Mouse (Mus musculus) small intestine, adult 2 months (tissue): ENCODE results near the gene Macrod1. TPM values are rescaled to one million over a fixed set of nuclear protein-coding genes. Genes with fewer than 3 reads are reported as not detected.
A peak's percentile ranks its signal among the peaks of the same experiment; 100 is the strongest.

ENCODE experiments used
- H3K27ac ChIP-seq: fragments of 200-500 bp; 2 replicates; pipeline ENCODE4 v1.5.1; 2012; ENCODE audit warnings: low read depth, low read length, control low read depth, inconsistent platforms; ENCODE audit not compliant: insufficient read depth
- H3K27me3 ChIP-seq: fragments of 200-500 bp; 2 replicates; pipeline ENCODE4 v1.6.1; 2012; ENCODE audit warnings: mild to moderate bottlenecking, moderate library complexity, low read length, inconsistent platforms; ENCODE audit not compliant: control insufficient read depth, insufficient read depth
- H3K36me3 ChIP-seq: fragments of 200-500 bp; 2 replicates; pipeline ENCODE4 v1.6.1; 2012; ENCODE audit warnings: mild to moderate bottlenecking, low read length, control low read depth, inconsistent platforms; ENCODE audit not compliant: control insufficient read depth, insufficient read depth
- H3K4me1 ChIP-seq: fragments of 200-500 bp; 2 replicates; pipeline ENCODE4 v1.6.1; 2012; ENCODE audit warnings: low read length, inconsistent platforms, mixed read lengths; ENCODE audit not compliant: control insufficient read depth, insufficient read depth, insufficient read length
- H3K4me3 ChIP-seq: fragments of 200-500 bp; 2 replicates; pipeline ENCODE4 v1.5.1; 2012; ENCODE audit warnings: low read depth, mild to moderate bottlenecking, control low read depth, inconsistent platforms, low read length, moderate library complexity
- CTCF ChIP-seq: fragments of 200-500 bp; IDR thresholded peaks from 2 replicates; pipeline ENCODE4 v1.5.1; 2012; ENCODE audit warnings: low read depth, mild to moderate bottlenecking, control low read depth, inconsistent platforms, low read length, moderate library complexity, mixed read lengths; ENCODE audit not compliant: insufficient replicate concordance, insufficient read length; ENCODE audit errors: extremely low read depth
- POLR2A ChIP-seq: fragments of 200-500 bp; IDR thresholded peaks from 2 replicates; pipeline ENCODE4 v1.6.1; 2012; ENCODE audit warnings: low read depth, mild to moderate bottlenecking, control low read depth, inconsistent platforms, low read length, moderate library complexity
- WGBS: fragments of 180-500 bp; shearing (Covaris S2); methylation state at CpG from one replicate; pipeline ENCODE4 v1.1.7; 2018; 5-methylcytosine and 5-hydroxymethylcytosine counted together
- polyA plus RNA-seq: library from polyadenylated mRNA; depleted of rRNA; stranded (reverse); fragments of >200 nt; gene quantifications from 2 replicates; pipeline ENCODE4 v1.2.3, GENCODE M21; 2012

Macrod1 gene
- polyA plus RNA-seq, 1 experiment = 37.2 TPM

- H3K36me3 ChIP-seq = peaks cover under 1% of the 10 kb centered on the region; the same call in 1 of the 2 replicates
- no peaks in the 10 kb centered on the region for H3K27me3 ChIP-seq
- peaks cover 50% of the 10 kb centered on the region for H3K4me1 ChIP-seq
- H3K4me3 ChIP-seq = peak overlapping the region; percentile 15
- H3K27ac ChIP-seq = peak overlapping the region; percentile 90
- 23% methylated on average over 6 of the region's 6 CpGs for WGBS
- no peak for TF ChIP-seq CTCF
- TF ChIP-seq POLR2A = no peak
Measured at GRCm38 (mm10) chr19:7191639-7192038, 135.0 kb downstream of the Macrod1 start.

GRCm38 (mm10) chr19:7192561-7192967, 136.0 kb downstream of the Macrod1 start:
- WGBS = 26% methylated on average over 2 of the region's 2 CpGs
- Histone ChIP-seq H3K27ac (peak overlapping the region; percentile 90), H3K4me1 (peaks cover 48% of the 10 kb centered on the region)

GRCm38 (mm10) chr19:7195900-7196728, 139.5 kb downstream of the Macrod1 start:
- TF ChIP-seq CTCF (peak; percentile 93), POLR2A (no peak)
- H3K36me3 ChIP-seq = peaks cover 41% of the 10 kb centered on the region
- H3K4me1 ChIP-seq = peaks cover 23% of the 10 kb centered on the region
- H3K4me3 ChIP-seq = no peak overlapping the region
- 35% methylated on average over 33 of the region's 33 CpGs for WGBS
- H3K27me3 ChIP-seq = no peaks in the 10 kb centered on the region
- no peak overlapping the region for H3K27ac ChIP-seq

More at GRCm38 (mm10) chr19:7192561-7192967, 136.0 kb downstream of the Macrod1 start:
- H3K4me3 ChIP-seq = no peak overlapping the region
- peaks cover 7% of the 10 kb centered on the region; the same call in 1 of the 2 replicates for H3K36me3 ChIP-seq
- TF ChIP-seq POLR2A (no peak), CTCF (no peak)
- no peaks in the 10 kb centered on the region for H3K27me3 ChIP-seq

- Histone ChIP-seq H3K27me3 (no peaks in the 10 kb centered on the region), H3K4me1 (peaks cover 16% of the 10 kb centered on the region), H3K4me3 (no peak overlapping the region), H3K27ac (no peak overlapping the region), H3K36me3 (peaks cover 45% of the 10 kb centered on the region)
- WGBS = 64% methylated on average over 17 of the region's 17 CpGs
- TF ChIP-seq POLR2A (no peak), CTCF (no peak)
Measured at GRCm38 (mm10) chr19:7196741-7197270, 140.2 kb downstream of the Macrod1 start.

GRCm38 (mm10) chr19:7197445-7197844, 140.8 kb downstream of the Macrod1 start:
- TF ChIP-seq CTCF = no peak
- TF ChIP-seq POLR2A = no peak
- H3K27me3 ChIP-seq = no peaks in the 10 kb centered on the region
- H3K36me3 ChIP-seq = peaks cover 48% of the 10 kb centered on the region
- H3K27ac ChIP-seq = no peak overlapping the region
- H3K4me1 ChIP-seq = peaks cover 10% of the 10 kb centered on the region
- WGBS = 91% methylated on average over 9 of the region's 9 CpGs
- no peak overlapping the region for H3K4me3 ChIP-seq

- Histone ChIP-seq H3K4me3 (no peak overlapping the region), H3K4me1 (peaks cover 6% of the 10 kb centered on the region), H3K27ac (no peak overlapping the region), H3K36me3 (peaks cover 62% of the 10 kb centered on the region), H3K27me3 (no peaks in the 10 kb centered on the region)
- 92% methylated on average over 13 of the region's 13 CpGs for WGBS
- TF ChIP-seq CTCF (no peak), POLR2A (no peak)
Measured at GRCm38 (mm10) chr19:7199089-7199488, 142.5 kb downstream of the Macrod1 start.

GRCm38 (mm10) chr19:7200427-7200826, 143.8 kb downstream of the Macrod1 start:
- Histone ChIP-seq H3K4me1 (peaks cover 13% of the 10 kb centered on the region), H3K27ac (no peak overlapping the region), H3K27me3 (no peaks in the 10 kb centered on the region), H3K4me3 (no peak overlapping the region), H3K36me3 (peaks cover 62% of the 10 kb centered on the region)
- TF ChIP-seq POLR2A (no peak), CTCF (no peak)
- WGBS = 48% methylated on average over 1 of the region's 1 CpGs
